Mouse (Mus musculus) lung, adult 2 months (tissue): ENCODE measurements around the gene Rmnd5b. TPM values are rescaled to one million over a fixed set of nuclear protein-coding genes. Genes with fewer than 3 reads are reported as not detected.
A peak's percentile ranks its signal among the peaks of the same experiment; 100 is the strongest.

Experiments
- DNase-seq: peaks from one replicate; pipeline ENCODE4 v3.0.0; 2022
- H3K4me1 ChIP-seq: fragments of 200-500 bp; 2 replicates; pipeline ENCODE4 v1.6.1; 2011; ENCODE audit warnings: low read length; ENCODE audit not compliant: control insufficient read depth, insufficient read depth
- H3K4me3 ChIP-seq: fragments of 200-500 bp; replicated peaks from 2 replicates; pipeline ENCODE3; 2011; ENCODE audit warnings: low read depth, mild to moderate bottlenecking, control low read depth, low read length; ENCODE audit errors: extremely low read depth
- CTCF ChIP-seq: fragments of 200-500 bp; IDR thresholded peaks from 2 replicates; pipeline ENCODE4 v1.5.1; 2011; ENCODE audit warnings: mild to moderate bottlenecking, low read length, control low read depth; ENCODE audit not compliant: insufficient read depth
- POLR2A ChIP-seq: fragments of 200-500 bp; IDR thresholded peaks from 2 replicates; pipeline ENCODE4 v1.6.1; 2011; ENCODE audit warnings: low read depth, mild to moderate bottlenecking, control low read depth, low read length, borderline replicate concordance; ENCODE audit errors: extremely low read depth
- whole genome bisulfite sequencing: fragments of 180-500 bp; shearing (Covaris S2); methylation state at CpG from one replicate; pipeline ENCODE4 v1.1.7; 2018; 5-methylcytosine and 5-hydroxymethylcytosine counted together
- polyA plus RNA-seq: library from polyadenylated mRNA; depleted of rRNA; stranded (reverse); fragments of >200 nt; gene quantifications from 2 replicates; pipeline ENCODE4 v1.2.3, GENCODE M21; 2012

The Rmnd5b gene
- polyA plus RNA-seq, 1 experiment, result 65.8 TPM

GRCm38 (mm10) chr11:51649889-51650199 lies 14.1 kb upstream of the Rmnd5b start:
- peak overlapping the region; percentile 72 for H3K4me3 ChIP-seq
- DNase-seq, result no peak
- TF ChIP-seq CTCF, result no peak
- no peak for TF ChIP-seq POLR2A
- WGBS, result 7% methylated on average over 7 of the region's 7 CpGs
- H3K4me1 ChIP-seq, result peaks cover 11% of the 10 kb centered on the region; the same call in 1 of the 2 replicates

GRCm38 (mm10) chr11:51649111-51649888 lies 13.6 kb upstream of the Rmnd5b start:
- 45% methylated on average over 11 of the region's 11 CpGs for WGBS
- H3K4me1 ChIP-seq, result peaks cover 8% of the 10 kb centered on the region; the same call in 1 of the 2 replicates

DNA sequence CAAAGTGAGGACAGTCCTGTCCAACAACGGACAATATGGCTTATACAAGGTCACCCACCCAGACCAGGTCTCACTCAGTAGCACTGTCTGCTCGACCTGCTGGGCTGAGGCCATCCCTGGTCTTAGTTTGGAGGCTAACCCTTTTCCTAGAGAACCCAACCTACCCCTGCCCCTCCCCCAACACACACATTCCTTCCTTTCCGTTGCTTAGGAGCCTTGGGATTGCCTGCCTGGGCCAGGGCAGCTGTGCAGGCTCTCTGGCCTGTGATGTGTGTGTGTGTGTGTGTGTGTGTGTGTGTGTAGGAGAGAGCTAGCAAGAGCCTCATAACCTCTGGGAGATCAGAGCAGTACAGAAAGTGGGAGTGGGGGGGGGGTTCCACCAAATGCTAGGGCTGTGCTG lies 12.9 kb upstream of the Rmnd5b start:
- no peak for DNase-seq
- Histone ChIP-seq H3K4me3 (peak overlapping the region; percentile 72), H3K4me1 (peaks cover 10% of the 10 kb centered on the region; the same call in 1 of the 2 replicates)
- WGBS, result 36% methylated on average over 3 of the region's 3 CpGs
- TF ChIP-seq CTCF, result no peak
- TF ChIP-seq POLR2A, result no peak

More at GRCm38 (mm10) chr11:51649111-51649888, 13.6 kb upstream of the Rmnd5b start:
- TF ChIP-seq POLR2A (no peak), CTCF (no peak)
- DNase-seq, result no peak
- peak overlapping the region; percentile 72 for H3K4me3 ChIP-seq

GRCm38 (mm10) chr11:51646751-51647667 lies 11.3 kb upstream of the Rmnd5b start:
- DNase-seq, result no peak
- 47% methylated on average over 15 of the region's 15 CpGs for WGBS
- TF ChIP-seq CTCF (no peak), POLR2A (peak; percentile 59; the same call in 1 of the 2 replicates)
- Histone ChIP-seq H3K4me1 (peaks cover 20% of the 10 kb centered on the region), H3K4me3 (peak overlapping the region; percentile 11)

DNA sequence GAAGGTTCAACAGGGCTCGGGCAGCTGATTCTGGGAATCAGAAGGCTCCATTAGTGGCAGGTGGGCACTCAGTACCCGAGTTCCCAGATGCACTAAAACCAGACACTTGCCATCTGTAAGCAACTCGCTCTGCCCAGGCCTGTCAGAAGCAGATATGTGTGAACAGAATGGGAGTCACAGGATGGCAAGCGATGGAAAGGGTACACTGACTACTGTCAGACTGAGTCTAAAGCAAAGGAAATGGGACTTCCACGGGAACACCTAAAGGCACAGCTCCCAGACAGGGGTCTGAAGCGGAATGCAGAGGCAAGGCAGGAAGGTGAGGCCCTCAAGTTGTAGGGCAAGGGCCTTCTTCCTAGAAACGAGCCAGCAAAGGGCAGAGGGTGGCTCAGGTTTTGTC lies 10.5 kb upstream of the Rmnd5b start:
- DNase-seq, result no peak
- Histone ChIP-seq H3K4me1 (peaks cover 20% of the 10 kb centered on the region), H3K4me3 (peak overlapping the region; percentile 3)
- 60% methylated on average over 7 of the region's 7 CpGs for WGBS
- no peak for TF ChIP-seq CTCF
- no peak for TF ChIP-seq POLR2A

DNA sequence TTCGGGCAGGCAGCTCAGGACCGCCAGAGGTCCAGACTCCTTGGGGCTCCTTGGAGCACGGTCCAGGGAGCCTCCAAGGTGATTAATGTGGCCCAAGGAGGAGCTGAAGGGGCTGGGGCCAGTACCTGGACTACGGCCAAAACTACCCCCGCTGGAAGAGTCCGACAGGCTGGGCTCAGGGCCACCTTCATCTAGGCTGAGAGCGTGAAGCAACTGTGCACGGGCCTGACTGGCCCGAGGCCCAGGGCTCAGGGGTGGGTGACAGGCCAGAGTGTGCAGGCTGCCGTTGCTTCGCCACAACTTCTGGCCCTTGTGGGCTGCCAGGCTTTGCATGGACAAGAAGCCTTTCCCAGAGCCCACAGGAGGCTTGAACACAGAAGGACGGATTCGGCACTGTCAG lies 9.6 kb upstream of the Rmnd5b start:
- TF ChIP-seq POLR2A (no peak), CTCF (no peak)
- DNase-seq, result no peak
- WGBS, result 41% methylated on average over 13 of the region's 13 CpGs
- H3K4me3 ChIP-seq, result no peak overlapping the region
- peaks cover 24% of the 10 kb centered on the region for H3K4me1 ChIP-seq

- Histone ChIP-seq H3K4me3 (no peak overlapping the region), H3K4me1 (peaks cover 24% of the 10 kb centered on the region)
- no peak for DNase-seq
- WGBS, result 67% methylated on average over 16 of the region's 16 CpGs
- no peak for TF ChIP-seq CTCF
- no peak for TF ChIP-seq POLR2A
Observed at GRCm38 (mm10) chr11:51644217-51644616, 8.5 kb upstream of the Rmnd5b start.

GRCm38 (mm10) chr11:51643761-51644160 lies 8.1 kb upstream of the Rmnd5b start:
- peaks cover 24% of the 10 kb centered on the region for H3K4me1 ChIP-seq
- no peak for TF ChIP-seq POLR2A
- no peak for TF ChIP-seq CTCF
- no peak for DNase-seq
- WGBS, result 42% methylated on average over 15 of the region's 15 CpGs
- H3K4me3 ChIP-seq, result no peak overlapping the region

DNA sequence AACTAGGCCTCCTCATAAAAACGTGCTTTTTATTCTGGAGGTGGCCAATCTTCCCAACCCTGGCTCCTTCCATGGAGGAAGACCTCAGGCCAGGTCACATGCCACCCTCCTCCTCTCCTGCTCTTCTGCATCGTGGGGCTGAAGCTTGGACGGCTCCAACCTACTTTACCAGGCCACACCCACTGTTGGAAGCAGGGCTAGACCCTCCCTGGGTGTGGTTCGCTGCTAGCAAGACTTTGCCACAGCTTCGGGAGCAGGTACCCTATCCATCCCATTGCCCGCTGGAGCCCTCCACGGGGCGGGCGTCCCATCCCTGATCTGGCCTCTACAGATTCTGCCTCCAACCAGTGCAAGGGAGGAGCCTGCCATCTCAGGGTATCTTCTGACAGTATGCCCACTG lies 7.5 kb upstream of the Rmnd5b start:
- Histone ChIP-seq H3K4me3 (no peak overlapping the region), H3K4me1 (peaks cover 24% of the 10 kb centered on the region)
- no peak for DNase-seq
- WGBS, result 37% methylated on average over 9 of the region's 9 CpGs
- TF ChIP-seq CTCF, result no peak
- TF ChIP-seq POLR2A, result no peak

DNA sequence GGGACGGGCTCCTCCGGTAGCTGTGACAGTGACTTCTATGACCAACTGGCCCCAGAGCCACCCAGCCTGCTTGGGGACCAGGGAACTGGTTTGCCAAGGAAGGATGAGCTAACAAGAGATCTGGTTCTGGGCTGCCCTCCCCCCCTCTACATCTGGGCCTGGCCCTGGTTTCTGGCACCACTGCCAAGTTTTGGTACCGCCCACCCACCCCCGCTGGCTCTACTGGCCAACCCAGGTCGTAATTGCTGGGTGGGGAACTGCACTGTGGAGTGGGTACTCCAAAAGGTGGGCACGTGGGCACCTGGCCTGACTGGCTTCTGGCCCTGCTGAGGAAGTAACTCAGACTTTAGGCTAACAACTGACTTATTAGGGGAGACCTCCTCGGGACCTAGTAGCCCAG lies 5.1 kb upstream of the Rmnd5b start:
- DNase-seq, result peak; percentile 46
- 45% methylated on average over 7 of the region's 7 CpGs for WGBS
- H3K4me1 ChIP-seq, result peaks cover 23% of the 10 kb centered on the region
- H3K4me3 ChIP-seq, result no peak overlapping the region
- no peak for TF ChIP-seq CTCF
- TF ChIP-seq POLR2A, result no peak

DNA sequence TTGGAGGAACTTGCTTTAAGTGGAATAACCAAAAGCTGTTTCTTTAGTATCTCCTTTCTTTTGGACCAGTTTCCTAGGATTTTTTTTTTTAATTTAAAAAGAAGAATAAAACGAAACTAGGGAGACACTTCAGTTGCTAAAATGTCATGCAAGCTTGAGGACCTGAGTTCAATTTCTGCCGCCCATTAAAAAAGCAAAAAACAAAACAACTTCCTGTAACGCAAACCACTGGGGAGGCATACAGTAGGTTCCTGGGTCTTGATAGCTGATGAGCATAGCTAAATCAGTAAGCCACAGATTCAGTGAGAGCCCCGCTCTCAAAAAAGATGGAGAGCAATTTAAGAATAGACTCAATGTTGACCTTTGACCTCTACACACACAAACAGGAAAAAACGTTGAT lies 2.8 kb upstream of the Rmnd5b start:
- WGBS, result 50% methylated on average over 5 of the region's 5 CpGs
- peaks cover 16% of the 10 kb centered on the region for H3K4me1 ChIP-seq
- TF ChIP-seq POLR2A (no peak), CTCF (no peak)
- H3K4me3 ChIP-seq, result no peak overlapping the region
- no peak for DNase-seq
